Mouse (Mus musculus) E14TG2a.4 (cell line): ENCODE results near the gene Tfdp2.

Experiments
- CTCF ChIP-seq: conservative IDR thresholded peaks from 2 replicates; pipeline ENCODE4 v1.5.1; 2014; ENCODE audit warnings: low read length
- NANOG ChIP-seq: IDR thresholded peaks from 2 replicates; pipeline ENCODE4 v1.6.1; 2014; ENCODE audit warnings: borderline replicate concordance, low read length, mixed read lengths

- no peak for TF ChIP-seq CTCF
- no peak for TF ChIP-seq NANOG
Measured at GRCm38 (mm10) chr9:96237391-96237790, 41.3 kb downstream of the Tfdp2 start.
